ENCODE assay signal across 24 mouse cellular contexts in the genomic region with DNA sequence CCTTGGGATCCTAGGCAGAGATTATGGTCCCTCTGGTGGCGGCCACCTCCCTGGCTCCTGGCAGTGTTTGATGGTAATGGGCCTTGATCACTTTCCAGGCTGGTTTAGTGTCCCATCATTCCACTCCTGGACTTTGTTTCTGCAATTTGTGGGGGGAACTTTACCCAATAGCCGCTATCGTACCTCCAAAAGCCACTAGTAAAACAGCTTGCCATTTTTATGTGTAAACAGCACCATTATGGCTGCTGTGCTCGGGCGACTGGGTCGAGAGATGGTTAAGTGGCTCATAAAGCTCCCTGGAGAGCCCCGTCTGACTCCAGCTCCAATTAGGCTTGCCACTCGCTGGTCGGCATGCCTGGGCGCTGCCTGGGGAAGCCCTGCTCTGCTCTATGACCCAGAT. TPM values are rescaled to one million over a fixed set of nuclear protein-coding genes. Genes with fewer than 3 reads are reported as not detected.
DNase-seq lines count a peak whose midpoint lies in the region; ATAC-seq and TF ChIP-seq lines count a peak whose summit lies in the region.
"Had no signal": no experiment of that assay in that cellular context is flagged by ENCODE, and none has a peak within 500 bp of the region (broad histone marks: within the 10 kb centered on the region; RNA-seq: fewer than 3 reads in every experiment).

No protein-coding gene starts in this region.

- 0 out of 2 replicates have a peak, but pooled peaks cover 3% of the 10 kb centered on the region for H3K36me3 ChIP-seq in hindbrain, embryonic 12.5 days
- H3K36me3 ChIP-seq in hindbrain, embryonic 16.5 days (ENCODE audit: control insufficient read depth, insufficient read depth, low read length), result peaks cover 3% of the 10 kb centered on the region; the same call in 1 of the 2 replicates
- H3K36me3 ChIP-seq in midbrain, postnatal 0 days (ENCODE audit: insufficient read depth, low read length), result no peaks in the 10 kb centered on the region
- H3K36me3 ChIP-seq in midbrain, embryonic 15.5 days (replicated peaks), result no peaks in the 10 kb centered on the region
- peaks cover 12% of the 10 kb centered on the region; the same call in 1 of the 2 replicates for H3K36me3 ChIP-seq in neural tube, embryonic 13.5 days
- peaks cover 22% of the 10 kb centered on the region for H3K36me3 ChIP-seq in kidney, embryonic 16.5 days (ENCODE audit: insufficient read depth, low read length)

- H3K4me1 ChIP-seq in hindbrain, embryonic 12.5 days, result peaks cover 31% of the 10 kb centered on the region
- peaks cover 3% of the 10 kb centered on the region; the same call in 1 of the 2 replicates for H3K4me1 ChIP-seq in hindbrain, embryonic 16.5 days (ENCODE audit: control insufficient read depth, insufficient read depth, low read depth, low read length)
- no peaks in the 10 kb centered on the region for H3K4me1 ChIP-seq in midbrain, postnatal 0 days (ENCODE audit: insufficient read depth, low read length)
- peaks cover 20% of the 10 kb centered on the region for H3K4me1 ChIP-seq in midbrain, embryonic 15.5 days
- H3K4me1 ChIP-seq in neural tube, embryonic 13.5 days (replicated peaks), result peaks cover 52% of the 10 kb centered on the region
- no peaks in the 10 kb centered on the region for H3K4me1 ChIP-seq in kidney, embryonic 16.5 days (ENCODE audit: insufficient read depth, low read length)

- H3K4me2 ChIP-seq in hindbrain, embryonic 12.5 days (replicated peaks), result no peak overlapping the region
- H3K4me2 ChIP-seq in hindbrain, embryonic 16.5 days (ENCODE audit: low read length), result no peak overlapping the region
- H3K4me2 ChIP-seq in midbrain, postnatal 0 days (ENCODE audit: low read depth, low read length, poor library complexity, severe bottlenecking), result no peak overlapping the region
- H3K4me2 ChIP-seq in midbrain, embryonic 15.5 days, result no peak overlapping the region
- no peak overlapping the region for H3K4me2 ChIP-seq in neural tube, embryonic 13.5 days
- H3K4me2 ChIP-seq in kidney, embryonic 16.5 days (replicated peaks; ENCODE audit: low read depth, low read length), result no peak overlapping the region
- H3K4me2 ChIP-seq: heart, embryonic 13.5 days; kidney, embryonic 15.5 days; liver, embryonic 13.5 days; midbrain, embryonic 12.5 days had no signal

- H3K27ac ChIP-seq in hindbrain, embryonic 12.5 days, result peak overlapping the region; percentile 5; the same call in 1 of the 2 replicates
- no peak overlapping the region for H3K27ac ChIP-seq in hindbrain, embryonic 16.5 days (ENCODE audit: low read depth, low read length)
- H3K27ac ChIP-seq in midbrain, postnatal 0 days (ENCODE audit: low read depth, low read length), result no peak overlapping the region
- H3K27ac ChIP-seq in midbrain, embryonic 15.5 days, result no peak overlapping the region
- peak overlapping the region; percentile 57 for H3K27ac ChIP-seq in neural tube, embryonic 13.5 days (replicated peaks)
- no peak overlapping the region for H3K27ac ChIP-seq in kidney, embryonic 16.5 days (ENCODE audit: low read length)
- H3K27ac ChIP-seq: embryonic facial prominence, embryonic 10.5 days; kidney, embryonic 15.5 days; left cerebral cortex, adult 2 months; liver, embryonic 13.5 days; midbrain, embryonic 12.5 days; stomach, postnatal 0 days had no signal

- H3K4me3 ChIP-seq in hindbrain, embryonic 12.5 days, result no peak overlapping the region
- H3K4me3 ChIP-seq in hindbrain, embryonic 16.5 days (ENCODE audit: low read length), result no peak overlapping the region
- H3K4me3 ChIP-seq in midbrain, postnatal 0 days (ENCODE audit: low read depth, low read length), result no peak overlapping the region
- H3K4me3 ChIP-seq in midbrain, embryonic 15.5 days, result no peak overlapping the region
- H3K4me3 ChIP-seq in neural tube, embryonic 13.5 days, result no peak overlapping the region
- H3K4me3 ChIP-seq in kidney, embryonic 16.5 days (ENCODE audit: low read length), result no peak overlapping the region
- H3K4me3 ChIP-seq: embryonic facial prominence, embryonic 10.5 days; heart, embryonic 13.5 days; kidney, embryonic 15.5 days; left cerebral cortex, adult 2 months; liver, embryonic 13.5 days; midbrain, embryonic 12.5 days had no signal

- TF ChIP-seq CTCF in midbrain, postnatal 0 days (IDR thresholded peaks at IDR 0.05), result peak; percentile 12; the same call in 1 of the 2 replicates

- no peak for ATAC-seq in hindbrain, embryonic 12.5 days (ENCODE audit: low FRiP score)
- no peak for ATAC-seq in hindbrain, embryonic 16.5 days
- no peak for ATAC-seq in midbrain, postnatal 0 days (ENCODE audit: low FRiP score)
- ATAC-seq in midbrain, embryonic 15.5 days (replicated peaks), result no peak
- no peak for ATAC-seq in neural tube, embryonic 13.5 days (ENCODE audit: low read depth)
- no peak for ATAC-seq in kidney, embryonic 16.5 days (ENCODE audit: low FRiP score, low TSS enrichment)
- ATAC-seq: CD4-positive, CD25-positive, alpha-beta regulatory T cell, adult 4 months; forebrain, postnatal 0 days; intestine, postnatal 0 days had no signal

- intact Hi-C loops in left cerebral cortex, postnatal 25 days (cut with DNase I), result no loop called here

- no peaks in the 10 kb centered on the region for H3K27me3 ChIP-seq in hindbrain, embryonic 12.5 days
- no peaks in the 10 kb centered on the region for H3K27me3 ChIP-seq in hindbrain, embryonic 16.5 days (replicated peaks; ENCODE audit: control insufficient read depth, insufficient read depth, low read length)
- no peaks in the 10 kb centered on the region for H3K27me3 ChIP-seq in midbrain, postnatal 0 days (ENCODE audit: insufficient read depth, low read length)
- H3K27me3 ChIP-seq in midbrain, embryonic 15.5 days (replicated peaks), result no peaks in the 10 kb centered on the region
- H3K27me3 ChIP-seq in neural tube, embryonic 13.5 days, result no peaks in the 10 kb centered on the region
- H3K27me3 ChIP-seq in kidney, embryonic 16.5 days (ENCODE audit: insufficient read depth, low read length), result no peaks in the 10 kb centered on the region
- H3K27me3 ChIP-seq: heart, embryonic 13.5 days; kidney, embryonic 15.5 days; liver, embryonic 13.5 days; midbrain, embryonic 12.5 days had no signal

- no peaks in the 10 kb centered on the region for H3K9me3 ChIP-seq in hindbrain, embryonic 12.5 days (replicated peaks)
- H3K9me3 ChIP-seq in hindbrain, embryonic 16.5 days (ENCODE audit: control insufficient read depth, low read length), result no peaks in the 10 kb centered on the region
- H3K9me3 ChIP-seq in midbrain, postnatal 0 days (ENCODE audit: low read length), result no peaks in the 10 kb centered on the region
- no peaks in the 10 kb centered on the region for H3K9me3 ChIP-seq in midbrain, embryonic 15.5 days
- no peaks in the 10 kb centered on the region for H3K9me3 ChIP-seq in neural tube, embryonic 13.5 days
- no peaks in the 10 kb centered on the region for H3K9me3 ChIP-seq in kidney, embryonic 16.5 days (ENCODE audit: low read length)
- H3K9me3 ChIP-seq: embryonic facial prominence, embryonic 10.5 days; heart, embryonic 13.5 days; kidney, embryonic 15.5 days; liver, embryonic 13.5 days; midbrain, embryonic 12.5 days had no signal

- 71% methylated on average over 10 of the region's 10 CpGs for WGBS in hindbrain, embryonic 12.5 days
- 65% methylated on average over 10 of the region's 10 CpGs for WGBS in hindbrain, embryonic 16.5 days
- WGBS in midbrain, postnatal 0 days, result 59% methylated on average over 10 of the region's 10 CpGs
- 63% methylated on average over 10 of the region's 10 CpGs for WGBS in midbrain, embryonic 15.5 days
- 18% methylated on average over 10 of the region's 10 CpGs for WGBS in neural tube, embryonic 13.5 days
- 40% methylated on average over 10 of the region's 10 CpGs for WGBS in kidney, embryonic 16.5 days

- DNase-seq in midbrain, postnatal 0 days (ENCODE audit: low spot score), result no peak
- no peak for DNase-seq in left cerebral cortex, postnatal 25 days (ENCODE audit: low spot score in 2 of 2)
- DNase-seq: adrenal gland, postnatal 14 days; cerebellum, postnatal 10 days; forebrain, postnatal 0 days; gastrocnemius, postnatal 25 days; heart, adult 18-20 months; layer of hippocampus, adult 9-11 months; liver, embryonic 13.5 days; lung, adult 2 months; lung, postnatal 14 days had no signal

- H3K9ac ChIP-seq in hindbrain, embryonic 12.5 days, result no peak overlapping the region
- no peak overlapping the region for H3K9ac ChIP-seq in hindbrain, embryonic 16.5 days (ENCODE audit: low read depth, low read length)
- H3K9ac ChIP-seq in midbrain, postnatal 0 days (replicated peaks; ENCODE audit: low read length, poor library complexity, severe bottlenecking), result no peak overlapping the region
- H3K9ac ChIP-seq in midbrain, embryonic 15.5 days, result no peak overlapping the region
- H3K9ac ChIP-seq in neural tube, embryonic 13.5 days, result no peak overlapping the region; the same call in 1 of the 2 replicates
- no peak overlapping the region for H3K9ac ChIP-seq in kidney, embryonic 16.5 days (replicated peaks; ENCODE audit: low read length)
- H3K9ac ChIP-seq: forebrain, postnatal 0 days; heart, embryonic 13.5 days; kidney, embryonic 15.5 days; liver, embryonic 13.5 days; midbrain, embryonic 12.5 days had no signal

RNA-seq across cellular contexts. Expression of a gene that starts 59.6 kb away (rescaled TPM):
- 55.6 and 56.0 TPM in 2 replicates for polyA plus RNA-seq in hindbrain, embryonic 12.5 days (2016; fragmentation: Nextera tagmentation; extraction: Ambion mirVana)
- 66.2 and 69.5 TPM in 2 replicates for polyA plus RNA-seq in hindbrain, embryonic 16.5 days (2015; fragmentation: Nextera tagmentation; extraction: Ambion mirVana)
- 57.4 and 60.8 TPM in 2 replicates for total RNA-seq in midbrain, postnatal 0 days (2014; rRNA removed)
- 69.8 and 70.1 TPM in 2 replicates for polyA plus RNA-seq in midbrain, postnatal 0 days (2015; fragmentation: Nextera tagmentation; extraction: Ambion mirVana)
- polyA plus RNA-seq in midbrain, embryonic 15.5 days (2015; fragmentation: Nextera tagmentation; extraction: Ambion mirVana), result 62.5 and 66.3 TPM in 2 replicates
- polyA plus RNA-seq in neural tube, embryonic 13.5 days (2015; fragmentation: Nextera tagmentation; extraction: Ambion mirVana), result 59.8 and 64.8 TPM in 2 replicates
- total RNA-seq in left cerebral cortex, postnatal 25 days (2021), result 10 to 100 TPM; 29.5 to 32.6 TPM
- 134 and 148 TPM in 2 replicates for polyA plus RNA-seq in kidney, embryonic 16.5 days (2015; fragmentation: Nextera tagmentation; extraction: Ambion mirVana)

Comparison
In these comparisons a context has a peak if more than half of its experiments do, and no peak if none do; other contexts are left out.
1. H3K27ac ChIP-seq: peak in hindbrain, embryonic 12.5 days (single experiment) and neural tube, embryonic 13.5 days (single experiment); none in hindbrain, embryonic 16.5 days (single experiment), midbrain, postnatal 0 days (single experiment), midbrain, embryonic 15.5 days (single experiment) and kidney, embryonic 16.5 days (single experiment).